Mouse (Mus musculus) megakaryocyte, adult 5-6 weeks (primary cell): Measurements from ENCODE around the gene Tmsb15b2. TPM values are rescaled to one million over a fixed set of nuclear protein-coding genes. Genes with fewer than 3 reads are reported as not detected.
"Not testable (repeated sequence)": the region's sequence is repeated elsewhere in the genome, so short reads cannot be mapped to it uniquely, and the experiment has no call there.

Experiments used
- ATAC-seq: 2 replicates; pipeline ENCODE4 v1.8.0; 2016; ENCODE audit warnings: mild to moderate bottlenecking, inconsistent platforms; ENCODE audit not compliant: poor library complexity, severe bottlenecking
- total RNA-seq, 2 experiments: library from RNA; stranded (forward) in 1 of 2; stranded (reverse) in 1 of 2; fragments of 153-499, 151-499 nt in 1 of 2; fragments of 221-1000, 200-1000 nt in 1 of 2; gene quantifications; 2 replicates each; pipeline versions ENCODE4 v1.2.3 to v1.2.4; 2015 to 2017

Gene Tmsb15b2
- total RNA-seq (2015): 8.5 and 14.0 TPM in 2 replicates
- not detected in 2 replicates for total RNA-seq (2017)

- not testable (repeated sequence) for ATAC-seq
These were observed at the start of gene Tmsb15b2 for GRCm38 (mm10) chrX:136975397-136975796. Gene Tmsb15b2, minus strand, starts transcription at chrX:136975497.

- ATAC-seq: peak; percentile 89
These were observed 44.0 kb upstream of the Tmsb15b2 start for GRCm38 (mm10) chrX:137019310-137019709.

- peak; percentile 55; the same call in 1 of the 2 replicates for ATAC-seq
These were observed 42.4 kb upstream of the Tmsb15b2 start for GRCm38 (mm10) chrX:137017668-137018067.

GRCm38 (mm10) chrX:137015099-137015709, 39.9 kb upstream of the Tmsb15b2 start:
- ATAC-seq: peak; percentile 82

GRCm38 (mm10) chrX:136996256-136996655, 21.0 kb upstream of the Tmsb15b2 start:
- ATAC-seq: no peak

- no peak for ATAC-seq
These were observed 18.3 kb upstream of the Tmsb15b2 start for GRCm38 (mm10) chrX:136993641-136994040.

GRCm38 (mm10) chrX:136992978-136993547, 17.8 kb upstream of the Tmsb15b2 start, which contains the start of gene Zcchc18:
Gene Zcchc18, plus strand, starts transcription at chrX:136993155.
- ATAC-seq: peak; percentile 84

GRCm38 (mm10) chrX:136992191-136992965, 17.1 kb upstream of the Tmsb15b2 start:
- ATAC-seq: peak; percentile 34

GRCm38 (mm10) chrX:136991274-136991673, 16.0 kb upstream of the Tmsb15b2 start:
- ATAC-seq: peak; percentile 43

- peak; percentile 91 for ATAC-seq
These were observed 10.7 kb upstream of the Tmsb15b2 start for GRCm38 (mm10) chrX:136986039-136986438.

- peak; percentile 53 for ATAC-seq
These were observed 3.3 kb upstream of the Tmsb15b2 start for GRCm38 (mm10) chrX:136978616-136979015.

GRCm38 (mm10) chrX:136976424-136977084, 1.3 kb upstream of the Tmsb15b2 start, which contains the start of the genes Tmsb15l and Tmsb15b1:
Gene Tmsb15l, minus strand, starts transcription at chrX:136976869.
Gene Tmsb15b1, minus strand, starts transcription at chrX:136976874.
- peak; percentile 98 for ATAC-seq

- 0 out of 2 replicates have a peak, but pooled peaks have one; percentile 49 for ATAC-seq
These were observed 15.6 kb downstream of the Tmsb15b2 start for GRCm38 (mm10) chrX:136959688-136960087.

- not testable (repeated sequence) for ATAC-seq
These were observed 17.0 kb downstream of the Tmsb15b2 start for GRCm38 (mm10) chrX:136958300-136958699.

GRCm38 (mm10) chrX:136957583-136958279, 17.6 kb downstream of the Tmsb15b2 start:
- peak; percentile 96 for ATAC-seq

- ATAC-seq: no peak
These were observed 37.3 kb downstream of the Tmsb15b2 start for GRCm38 (mm10) chrX:136937985-136938384.

GRCm38 (mm10) chrX:136927031-136927430, 48.3 kb downstream of the Tmsb15b2 start, which contains the start of gene H2bfm:
Gene H2bfm, plus strand, starts transcription at chrX:136927325.
- ATAC-seq: no peak

GRCm38 (mm10) chrX:136925863-136926262, 49.4 kb downstream of the Tmsb15b2 start:
- no peak for ATAC-seq
